In the genomic region with DNA sequence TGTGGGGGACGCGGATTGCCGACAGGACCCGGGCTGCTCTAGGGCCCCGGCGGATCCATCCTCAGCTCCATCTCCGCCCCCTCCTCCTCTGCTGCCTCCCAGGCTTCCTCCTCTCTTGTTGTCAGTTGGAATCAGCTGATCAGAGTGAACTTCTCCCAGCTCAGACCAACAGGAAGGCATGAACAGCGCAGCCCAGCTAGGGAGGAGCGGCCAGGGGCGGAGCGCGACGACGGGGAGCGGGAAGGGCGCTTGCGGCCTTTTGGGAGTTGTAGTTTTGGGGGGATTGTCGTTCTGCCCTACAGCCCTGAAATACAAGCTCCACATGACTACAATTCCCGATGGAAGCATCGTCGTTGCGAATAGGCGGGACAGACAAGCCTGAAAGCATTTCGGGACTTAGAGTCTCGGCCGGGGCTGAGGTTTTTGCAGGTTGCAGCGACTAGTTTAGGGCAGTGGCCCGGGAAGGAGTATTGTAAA, we compare ENCODE assay signal across 8 mouse cellular contexts. TPM values are rescaled to one million over a fixed set of nuclear protein-coding genes. Genes with fewer than 3 reads are reported as not detected.
DNase-seq lines count a peak whose midpoint lies in the region; ATAC-seq lines count a peak whose summit lies in the region.

TSS of gene Zfyve1 (minus strand) at position 198 of the 477 bp plus-strand sequence.

- ATAC-seq in megakaryocyte progenitor cell, adult 5-6 weeks (replicated peaks; ENCODE audit: poor library complexity): peak; percentile 99

- peak; percentile 97 for DNase-seq in adipocyte (ENCODE audit: low spot score)
- peak; percentile 98 for DNase-seq in embryo, embryonic 10 days (ENCODE audit: low spot score)
- peak; percentile 84 for DNase-seq in gastrocnemius, postnatal 10 days
- peak; percentile 90 for DNase-seq in induced T-regulatory cell, adult 2 months (ENCODE audit: low read depth)
- peak; percentile 95 to 97 for DNase-seq in left cerebral cortex, adult 9 months (ENCODE audit: low spot score in 2 of 2)
- DNase-seq in right cerebral cortex, postnatal 14 days: peak; percentile 88
- DNase-seq in urinary bladder, postnatal 36 days (ENCODE audit: low spot score in 2 of 2): peak; percentile 86 to 94

RNA-seq across cellular contexts. Expression of gene Zfyve1, which starts in this region (rescaled TPM):
- total RNA-seq in gastrocnemius, postnatal 10 days (2021): 10 to 100 TPM; 16.5 to 17.7 TPM
- 4.1 and 5.7 TPM in 2 replicates for total RNA-seq in megakaryocyte progenitor cell, adult 5-6 weeks (2015)
- total RNA-seq in megakaryocyte progenitor cell, adult 5-6 weeks (2017): 10.9 and 18.7 TPM in 2 replicates

Comparison
In these comparisons a context has a peak if more than half of its experiments do, and no peak if none do; other contexts are left out.
1. Peak in every context shown above with its lines: DNase-seq and ATAC-seq.